Mouse (Mus musculus) ES-Bruce4 (cell line): ENCODE measurements around the gene Gm11116.

ENCODE experiments used
- CTCF ChIP-seq: IDR thresholded peaks from one replicate; pipeline ENCODE4 v1.8.1; 2011; ENCODE audit warnings: low read depth, low read length
- EP300 ChIP-seq: IDR thresholded peaks from 2 replicates; pipeline ENCODE4 v1.6.1; 2011; ENCODE audit warnings: low read depth, low read length; ENCODE audit not compliant: insufficient read depth
- POLR2A ChIP-seq: IDR thresholded peaks from one replicate; pipeline ENCODE4 v1.8.1; 2011; ENCODE audit warnings: low read length; ENCODE audit not compliant: insufficient read depth

DNA sequence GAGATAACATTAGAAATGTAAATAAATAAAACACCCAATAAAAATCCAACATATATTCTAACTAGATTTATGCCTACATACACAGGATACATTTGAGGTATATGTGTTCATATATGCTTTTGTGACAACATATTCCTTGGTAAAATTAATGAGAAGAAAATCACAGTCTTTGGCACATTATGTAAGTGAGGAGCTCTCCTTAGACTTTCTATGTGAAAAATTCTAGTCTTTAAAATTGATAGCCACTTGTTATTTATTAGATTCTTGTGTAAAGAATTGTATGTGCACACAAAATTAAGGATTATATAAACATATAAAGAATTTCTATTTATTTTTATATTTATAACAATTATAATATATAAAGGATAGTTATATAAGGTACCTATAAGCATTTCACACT, 42.7 kb upstream of the Gm11116 start, which contains the start of gene Gm11115:
- no peak for TF ChIP-seq POLR2A
- TF ChIP-seq CTCF: no peak
- TF ChIP-seq EP300: no peak
